Mouse (Mus musculus) MEL-GATA-1-ER (cell line): Measurements from ENCODE around the gene Zfp652.

Experiments used
- DNase-seq: peaks from one replicate; pipeline ENCODE4 v3.0.0-alpha.2; 2012; ENCODE audit warnings: low read depth; ENCODE audit errors: extremely low read depth

Zfp652 gene

DNA sequence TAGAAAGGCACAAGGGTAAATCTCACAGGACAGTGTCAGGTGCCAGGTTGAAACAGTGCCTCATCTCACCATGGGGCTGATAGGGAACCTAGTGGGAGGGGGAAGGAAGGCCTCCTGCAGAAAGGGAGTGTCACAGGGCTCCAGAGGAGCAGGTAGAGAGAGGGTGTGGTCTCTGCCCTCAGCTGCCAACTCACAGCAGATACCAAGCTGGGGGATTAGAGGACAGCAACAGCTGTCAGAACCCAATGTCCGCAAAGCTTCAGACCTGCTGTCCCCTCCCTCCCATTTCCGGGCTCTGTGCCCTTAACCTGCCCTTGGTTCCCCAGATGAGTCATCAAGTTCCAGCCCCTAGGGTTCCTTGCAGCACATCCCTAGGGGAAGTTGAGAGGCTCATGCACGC lies 93.1 kb downstream of the Zfp652 start:
- DNase-seq = no peak

DNA sequence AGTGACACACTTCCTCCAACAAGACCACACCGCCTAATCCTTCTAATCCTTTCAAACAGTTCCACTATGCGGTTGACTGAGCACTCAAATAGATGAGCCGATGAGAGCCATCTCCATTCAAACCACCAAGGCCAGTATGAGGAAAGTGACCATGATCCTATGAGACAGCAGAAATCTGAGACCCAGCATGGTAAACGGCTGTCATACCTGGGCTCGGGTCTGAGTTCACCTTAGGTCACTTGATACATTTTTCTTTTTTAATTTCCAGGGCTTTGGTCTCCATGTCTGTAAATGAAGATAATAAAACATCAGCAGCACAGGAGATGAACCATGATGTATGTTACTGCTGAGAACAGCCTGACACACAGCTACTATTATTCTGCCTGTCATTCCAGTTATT lies 95.4 kb downstream of the Zfp652 start:
- no peak for DNase-seq

DNA sequence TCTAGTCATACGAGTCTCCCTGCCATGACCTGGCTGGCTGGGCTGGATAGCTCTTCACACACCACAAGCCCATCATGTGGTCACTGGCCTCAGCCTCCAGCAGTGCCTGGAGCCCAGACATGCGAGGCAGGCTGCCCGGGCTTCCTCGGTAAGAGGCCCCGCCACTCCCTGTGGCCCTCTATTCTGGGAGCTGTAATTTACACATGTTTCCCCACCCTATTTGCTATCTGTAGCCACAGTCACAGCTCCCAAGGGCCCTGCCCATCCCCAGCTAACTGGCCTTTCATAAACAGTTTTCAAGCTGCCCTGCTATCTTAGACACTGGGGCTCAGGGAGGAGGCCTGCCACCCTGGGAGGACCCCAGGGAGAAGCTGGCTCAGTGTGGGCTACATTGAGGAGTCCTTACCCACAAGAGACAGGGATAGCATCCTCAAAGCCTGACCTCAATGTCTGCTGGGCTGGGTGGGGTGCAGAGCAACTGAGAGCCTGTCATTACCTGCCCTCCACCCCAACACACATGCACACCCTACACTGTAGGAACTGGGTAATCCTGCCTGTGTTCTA lies 96.1 kb downstream of the Zfp652 start:
- no peak for DNase-seq

DNA sequence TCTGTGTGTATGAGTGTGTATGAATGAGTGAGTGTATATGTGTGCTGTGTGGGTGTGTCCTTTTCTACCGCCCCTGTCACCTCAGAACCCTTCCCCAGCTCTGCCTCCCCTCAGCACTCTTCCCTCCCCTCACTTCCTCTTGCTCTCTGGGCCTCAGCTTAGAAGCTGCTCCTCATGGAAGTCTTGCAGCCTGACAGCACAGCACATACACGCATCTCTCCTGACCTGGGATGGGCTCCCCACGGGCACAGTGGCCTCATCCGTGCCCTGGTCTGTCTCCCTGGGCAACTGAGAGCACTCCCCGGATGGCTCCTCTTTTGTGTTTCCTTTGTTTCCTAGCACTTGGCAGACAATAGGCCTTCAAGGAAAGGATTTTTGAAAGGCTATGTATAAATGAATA lies 97.1 kb downstream of the Zfp652 start:
- DNase-seq = no peak

DNA sequence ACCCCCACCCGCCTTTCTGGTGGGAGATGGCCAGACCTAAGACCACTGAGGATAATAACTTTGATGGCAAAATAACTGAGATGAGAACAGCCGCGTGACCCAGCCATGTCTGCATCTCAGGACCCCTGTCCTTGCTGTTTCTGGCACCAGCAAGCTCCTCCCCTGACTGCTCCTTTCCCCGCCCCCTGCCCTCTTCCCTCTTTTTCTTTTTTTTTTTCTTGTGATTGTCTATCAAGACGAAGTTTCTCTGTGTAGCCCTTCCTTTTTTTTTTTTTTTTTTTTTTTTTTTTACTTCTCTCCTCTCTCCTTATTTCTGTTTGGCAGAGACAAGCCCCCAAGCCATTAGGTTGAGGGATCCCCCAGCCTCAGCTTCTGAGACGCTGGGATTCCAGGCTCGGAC lies 98.4 kb downstream of the Zfp652 start:
- DNase-seq = no peak

DNA sequence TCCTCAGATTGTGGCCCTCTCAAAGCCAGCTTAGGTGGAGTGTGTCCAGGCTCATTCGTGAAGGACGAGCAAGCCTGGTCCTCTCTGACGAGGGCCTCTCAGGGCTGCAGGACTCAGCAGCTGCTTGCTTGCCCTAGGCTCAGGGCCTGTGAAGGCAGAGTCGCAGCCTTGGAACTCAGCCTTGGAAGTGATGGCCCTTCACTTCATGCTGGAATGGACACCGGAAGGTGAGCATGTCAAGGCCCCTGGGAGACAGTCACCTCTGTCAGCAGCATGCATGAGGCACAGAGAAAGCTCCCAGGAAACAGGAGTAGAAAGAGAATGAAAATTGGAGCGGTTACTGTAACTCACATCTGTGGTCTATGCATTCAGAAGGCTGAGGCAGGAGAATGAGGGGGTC lies 99.3 kb downstream of the Zfp652 start:
- DNase-seq = no peak

DNA sequence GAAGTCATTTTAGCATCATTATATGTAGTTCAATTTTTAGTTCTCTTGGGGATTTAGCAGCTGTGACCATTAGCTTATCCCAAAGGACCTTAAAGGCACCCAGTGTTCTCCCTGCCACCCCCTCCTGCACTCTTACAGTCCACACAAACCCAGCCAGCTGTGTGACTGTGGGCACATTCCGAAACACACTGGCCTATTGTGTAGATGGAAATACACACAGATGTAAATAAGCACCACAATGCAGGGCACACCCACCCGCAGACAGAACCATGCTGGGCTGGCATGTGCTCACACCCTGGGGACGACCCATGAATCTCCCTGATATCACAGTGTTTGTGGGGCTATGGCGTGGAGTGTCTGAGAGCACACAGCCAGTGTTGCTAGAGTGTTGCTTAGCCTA lies 99.8 kb downstream of the Zfp652 start:
- no peak for DNase-seq

DNA sequence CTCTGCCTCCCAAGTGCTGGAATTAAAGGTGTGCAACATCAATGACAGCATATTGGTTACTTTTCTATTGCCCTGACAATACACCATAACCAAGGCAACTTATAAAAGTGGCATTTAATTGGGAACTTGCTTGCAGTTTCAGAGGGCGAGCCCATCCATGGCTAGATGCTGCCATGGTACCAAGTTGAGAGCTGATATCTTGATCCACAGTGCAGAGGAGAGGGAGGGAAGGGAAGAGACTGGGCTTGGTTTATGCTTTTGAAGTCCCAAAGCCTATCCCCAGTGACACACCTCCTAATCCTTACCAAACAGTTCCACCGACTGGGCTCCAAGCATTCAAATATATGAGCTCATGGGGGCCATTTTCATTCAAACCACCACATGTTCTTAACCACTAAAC lies 101.6 kb downstream of the Zfp652 start:
- DNase-seq = no peak

DNA sequence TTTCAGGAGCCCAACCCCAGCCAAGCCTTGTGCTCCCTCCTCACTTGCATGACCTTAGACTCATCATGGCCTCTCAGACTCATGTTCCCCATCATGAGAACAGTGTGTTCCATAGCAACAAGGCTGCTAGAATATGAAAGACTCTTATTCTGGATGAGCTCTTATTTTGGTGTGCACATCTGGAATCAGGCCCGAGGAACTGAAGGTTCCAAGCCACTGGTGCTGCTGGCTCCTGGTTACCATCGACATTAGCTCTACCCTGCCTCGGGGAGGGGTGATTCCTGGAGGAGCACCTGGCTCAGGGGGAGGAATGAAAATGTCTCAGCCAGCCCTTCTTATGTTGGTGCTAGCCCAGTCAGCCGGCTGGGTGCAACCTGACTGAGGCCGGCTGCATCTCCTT lies 102.4 kb downstream of the Zfp652 start:
- DNase-seq = no peak

DNA sequence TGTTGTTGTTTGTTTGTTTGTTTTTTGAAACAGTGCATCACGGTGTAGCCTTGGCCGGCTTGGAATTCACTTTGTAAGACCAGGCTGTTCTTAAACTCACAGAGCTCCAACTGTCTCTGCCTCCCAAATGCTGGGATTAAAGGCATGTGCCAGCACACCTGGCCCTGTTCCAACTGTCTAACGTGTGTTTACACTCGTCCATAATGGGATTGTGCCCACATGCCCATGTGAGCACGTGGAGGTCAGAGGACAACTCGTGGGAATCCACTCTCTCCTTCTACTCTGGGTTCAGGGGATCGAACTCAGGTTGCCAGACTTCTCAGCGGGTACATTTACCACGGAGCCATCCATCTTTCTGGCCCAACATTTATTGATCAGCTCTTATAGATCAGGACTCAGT lies 102.9 kb downstream of the Zfp652 start:
- DNase-seq = no peak

DNA sequence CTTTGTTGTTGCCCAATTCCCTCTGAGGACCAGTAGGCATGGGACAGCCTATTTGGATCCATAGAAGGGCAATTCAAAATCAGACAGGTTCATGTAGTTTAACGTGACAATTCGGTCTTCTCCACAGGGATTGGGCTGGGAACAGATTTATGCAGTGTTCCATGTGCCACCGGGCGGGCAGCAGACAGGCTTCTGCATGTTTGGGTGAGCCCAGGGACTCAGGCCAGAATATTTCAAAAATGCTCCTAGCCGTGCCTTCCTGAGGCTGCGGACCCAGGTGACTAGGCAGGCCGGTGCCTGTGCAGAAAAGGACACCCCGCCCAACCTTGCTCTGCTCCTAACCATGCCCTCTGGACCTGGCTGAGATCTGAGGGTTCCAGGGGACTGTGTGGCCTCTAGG lies 106.7 kb downstream of the Zfp652 start:
- DNase-seq = no peak

DNA sequence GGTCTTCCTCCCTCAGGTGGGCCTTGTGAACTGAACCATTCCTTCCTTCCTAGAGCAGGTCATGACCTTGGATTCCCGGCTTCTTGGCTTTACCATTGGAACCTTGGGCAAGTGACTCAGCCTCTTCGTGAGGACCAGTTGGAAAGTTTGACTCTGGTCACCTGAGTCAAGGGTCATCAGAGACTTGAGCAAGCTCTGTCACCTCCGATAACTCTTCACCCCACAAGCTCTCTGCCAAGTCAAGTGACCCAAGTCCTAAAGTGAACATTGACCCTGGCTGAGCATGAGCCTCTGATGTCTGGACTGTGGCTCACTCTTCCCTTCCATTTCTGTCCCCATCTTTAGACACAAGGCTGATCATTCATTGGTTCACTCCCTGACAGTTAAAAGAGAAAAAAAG lies 109.0 kb downstream of the Zfp652 start:
- DNase-seq = no peak

DNA sequence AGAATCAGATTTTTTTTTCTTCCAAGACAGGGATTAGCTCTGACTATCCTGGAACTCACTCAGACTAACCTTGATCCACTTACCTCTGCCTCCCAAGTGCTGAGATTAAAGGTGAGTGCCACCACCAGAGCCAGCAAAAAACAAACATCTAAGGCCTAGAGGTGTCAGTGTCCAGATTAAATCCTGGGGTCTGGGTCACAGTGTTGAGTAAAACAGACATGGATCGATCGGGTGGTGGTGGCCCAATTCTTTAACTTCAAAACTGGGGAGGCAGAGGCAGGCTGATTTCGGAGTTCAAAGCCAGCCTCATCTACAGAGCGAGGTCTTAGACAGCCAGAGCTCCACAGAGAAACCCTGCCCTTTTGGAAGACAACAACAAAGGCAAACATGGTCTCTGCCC lies 110.0 kb downstream of the Zfp652 start:
- no peak for DNase-seq

DNA sequence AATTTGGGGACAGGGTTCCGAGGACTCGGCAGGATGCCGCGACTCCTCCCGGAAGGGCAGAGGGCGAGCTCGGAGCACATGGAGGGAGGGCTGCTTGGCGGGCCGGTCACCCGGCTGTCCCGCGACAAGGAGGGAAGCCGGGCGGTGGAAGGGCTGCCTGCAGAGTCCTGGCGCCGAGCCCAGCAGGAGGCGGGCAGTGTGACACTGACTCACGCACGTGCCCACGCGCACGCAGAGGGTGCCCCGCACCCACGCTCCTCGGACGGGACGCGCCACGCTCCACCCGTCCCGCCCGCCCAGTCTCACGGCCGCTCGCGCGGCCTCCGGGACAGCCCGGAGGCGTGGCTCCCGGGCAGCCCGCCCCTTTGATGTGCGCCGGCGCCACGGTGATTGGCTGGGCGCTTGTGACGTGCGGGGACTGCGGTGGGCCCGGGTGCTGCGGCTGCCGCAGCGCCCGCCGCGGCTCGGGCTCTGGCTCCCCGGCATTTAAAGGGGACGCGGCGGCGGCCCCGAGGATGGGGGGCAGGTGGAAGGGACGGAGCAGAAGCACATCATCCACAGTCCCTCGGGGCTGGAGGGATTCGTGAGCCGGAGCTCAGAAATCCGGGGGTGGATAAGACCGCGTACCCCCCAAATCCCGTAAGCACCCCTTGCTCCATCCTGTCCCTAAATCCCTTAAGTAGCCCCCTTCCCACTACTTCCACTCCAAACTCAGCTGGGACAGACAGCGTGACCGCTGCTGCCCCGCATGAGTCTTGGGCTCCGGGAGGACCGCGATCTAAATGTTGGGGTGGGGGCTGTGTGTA lies 111.8 kb downstream of the Zfp652 start, which contains the start of gene Phospho1:
Gene Phospho1 (plus strand): TSS at position 429 of the 806 bp plus-strand sequence.
- DNase-seq = peak; percentile 56

DNA sequence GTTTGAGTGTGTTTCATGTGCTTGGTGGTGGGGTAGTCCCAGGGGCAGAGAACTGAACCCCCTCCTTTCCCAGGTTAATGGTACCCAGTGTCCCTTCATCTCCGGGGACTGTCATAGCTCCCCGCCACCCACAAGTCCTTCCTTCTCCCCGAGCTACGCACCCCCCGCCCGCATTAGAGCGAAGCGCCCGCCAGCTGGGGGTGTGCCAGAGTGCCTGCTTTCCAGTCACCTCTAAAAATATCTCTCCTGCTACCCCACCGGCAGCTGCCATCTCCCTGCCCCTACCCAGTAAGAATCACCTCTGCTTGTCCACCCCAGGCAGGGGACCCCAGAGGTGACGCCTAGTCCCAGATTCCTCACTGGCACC lies 112.4 kb downstream of the Zfp652 start:
- no peak for DNase-seq

DNA sequence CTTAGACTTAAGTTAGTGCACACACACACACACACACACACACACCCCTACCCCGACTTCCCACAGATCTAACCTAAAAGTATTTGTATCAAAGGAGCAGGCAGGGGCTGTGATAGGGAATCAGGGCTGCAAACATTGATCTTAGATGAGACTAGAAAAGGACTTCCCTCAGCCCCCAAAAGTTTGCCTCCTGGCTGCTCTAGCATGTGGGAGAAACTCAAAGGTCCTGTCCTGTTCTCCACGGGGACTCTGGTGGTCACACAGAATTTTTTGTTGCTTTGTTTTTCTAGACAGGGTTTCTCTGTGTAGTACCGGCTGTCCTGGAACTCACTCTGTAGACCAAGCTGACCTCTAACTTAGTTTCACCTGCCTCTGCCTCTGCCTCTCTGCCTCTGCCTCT lies 113.2 kb downstream of the Zfp652 start:
- DNase-seq = no peak

DNA sequence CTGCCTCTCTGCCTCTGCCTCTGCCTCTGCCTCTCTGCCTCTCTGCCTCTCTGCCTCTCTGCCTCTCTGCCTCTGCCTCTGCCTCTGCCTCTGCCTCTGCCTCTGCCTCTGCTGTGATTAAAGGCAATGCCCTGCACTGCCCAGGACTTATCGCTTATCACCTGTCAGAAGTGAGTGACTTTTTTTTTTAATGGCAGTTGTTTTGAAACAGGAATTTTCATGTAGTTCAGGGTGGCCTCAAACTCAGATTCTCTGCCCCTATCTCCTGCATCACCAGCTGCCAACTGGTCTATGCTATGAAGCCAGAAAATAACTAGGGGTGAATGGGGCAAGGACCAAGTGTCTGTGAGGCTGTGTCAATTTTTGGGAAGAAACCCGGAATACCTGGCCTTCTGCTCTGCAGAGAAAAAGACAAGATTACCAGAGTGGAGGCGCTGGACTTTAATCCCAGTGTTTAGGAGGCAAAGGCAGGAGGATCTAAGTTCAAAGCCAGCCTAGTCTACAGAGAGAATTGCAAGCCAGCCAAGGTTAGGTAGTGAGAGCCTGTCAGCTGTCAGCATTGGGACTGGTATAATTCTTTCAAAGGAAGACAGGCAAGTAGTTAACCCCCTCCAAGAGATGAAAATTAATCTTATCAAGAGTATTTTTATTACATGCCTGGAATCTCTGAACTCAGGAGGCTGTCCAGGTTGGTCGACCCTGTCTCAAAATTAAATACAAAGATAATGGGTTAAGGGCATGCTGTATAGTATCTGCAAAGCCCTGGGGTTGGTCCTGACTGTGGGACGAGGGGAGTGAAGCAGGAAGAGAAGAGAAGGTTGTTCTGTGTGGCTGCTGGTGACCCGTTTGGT lies 114.1 kb downstream of the Zfp652 start:
- no peak for DNase-seq

DNA sequence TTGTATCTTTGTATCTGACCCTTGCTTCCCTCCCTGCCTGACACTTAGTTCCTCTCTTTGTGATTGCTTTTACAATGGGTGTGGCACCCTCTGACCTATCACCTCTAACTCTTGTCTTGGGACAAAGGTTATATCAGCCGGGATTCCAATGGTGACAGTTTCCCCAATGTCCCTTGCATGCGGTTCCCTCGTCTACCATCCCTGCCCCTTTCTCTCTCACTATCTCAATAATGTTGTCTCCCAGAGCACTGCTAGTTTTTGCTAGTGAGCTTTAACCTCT lies 114.6 kb downstream of the Zfp652 start:
- DNase-seq = no peak

DNA sequence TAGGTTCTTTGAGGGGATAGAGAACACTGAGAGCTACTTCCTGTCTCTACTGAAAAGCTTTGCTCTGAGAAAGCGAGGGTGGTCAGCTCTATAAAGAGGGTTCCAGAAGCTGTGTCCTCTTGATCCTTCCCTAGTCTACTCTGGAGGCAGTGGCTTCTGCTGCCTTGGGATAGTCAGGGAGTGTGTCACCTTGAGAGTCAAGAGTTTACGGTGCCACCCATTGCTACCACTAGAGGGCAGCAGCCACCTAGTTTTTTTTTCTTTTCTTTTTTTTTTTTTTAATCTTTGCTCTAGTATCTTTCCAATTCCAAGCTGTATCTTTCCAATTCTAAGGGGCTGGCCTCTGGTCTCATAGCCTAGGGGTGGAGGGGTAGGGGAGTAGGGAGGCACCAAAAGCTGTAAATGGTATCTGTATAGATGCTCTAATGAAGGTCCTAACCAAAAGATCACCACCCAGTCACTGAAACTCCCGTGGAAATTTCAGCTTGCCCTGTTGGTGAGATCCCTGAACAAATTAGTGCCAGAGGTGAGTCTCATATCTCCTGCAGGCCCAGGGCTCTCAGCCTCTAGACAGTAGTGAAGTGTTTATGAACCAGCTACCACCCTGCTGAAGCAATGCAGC lies 115.1 kb downstream of the Zfp652 start:
- no peak for DNase-seq

DNA sequence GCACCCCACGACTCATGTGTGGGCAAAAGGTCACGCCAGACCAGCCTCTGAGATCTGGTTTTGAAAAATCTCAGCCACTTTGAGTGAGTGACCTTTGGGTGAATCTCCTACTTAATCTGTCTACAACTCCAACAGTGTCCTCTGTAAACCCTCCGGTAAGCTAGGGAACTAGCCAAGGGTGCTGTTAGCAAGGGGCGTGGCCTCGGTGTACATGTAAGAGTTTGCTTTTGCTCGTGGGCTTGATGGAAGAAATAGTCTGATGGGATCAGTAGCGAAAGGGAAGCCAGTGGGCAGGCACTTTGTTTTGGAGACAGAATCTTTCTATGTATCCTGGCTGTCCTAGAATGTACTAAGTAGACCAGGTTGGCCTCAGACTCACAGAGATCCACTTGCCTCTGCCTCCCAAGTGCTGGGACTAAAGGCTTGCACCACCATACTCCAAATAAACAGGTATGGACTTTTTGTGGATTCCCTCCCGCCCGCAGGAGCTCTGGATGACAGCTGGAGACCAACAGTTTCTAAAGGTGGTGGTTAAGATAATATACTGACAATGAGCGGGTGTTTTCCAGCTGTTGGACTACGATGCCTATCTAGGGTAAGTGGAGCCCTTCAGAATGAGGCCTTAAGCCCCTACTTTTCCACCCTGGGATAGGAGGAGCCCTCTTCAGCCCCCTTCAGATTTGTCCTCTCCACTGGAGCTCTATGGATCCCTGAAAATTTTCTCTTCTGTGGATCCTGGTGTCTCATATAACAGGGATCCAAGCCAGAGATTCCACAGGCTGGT lies 115.9 kb downstream of the Zfp652 start:
- DNase-seq = no peak

DNA sequence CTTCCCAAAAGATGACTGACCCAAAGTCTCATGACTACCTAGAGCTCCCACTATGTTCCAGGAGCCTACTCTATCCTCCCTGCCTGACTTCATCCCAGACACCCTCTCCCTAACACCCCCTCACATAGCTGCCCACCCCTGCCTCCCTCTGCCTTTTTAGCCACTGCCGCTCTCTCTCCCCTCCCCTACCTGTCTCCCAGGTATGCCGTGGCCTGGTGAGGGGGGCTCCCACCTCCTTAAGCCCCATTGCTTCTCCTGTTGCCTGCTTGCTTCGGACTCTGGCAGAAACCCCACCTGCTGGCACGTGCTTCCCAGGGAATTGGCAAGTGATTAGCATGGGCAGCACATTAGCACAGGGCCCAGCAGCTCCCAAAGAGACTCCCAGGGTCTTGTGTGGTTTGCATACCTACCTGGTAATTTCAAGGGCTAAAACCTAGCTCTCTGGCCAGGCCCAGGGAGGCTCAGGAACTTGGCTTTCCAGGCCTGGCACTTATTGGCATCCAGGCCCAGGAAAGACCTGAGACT lies 117.1 kb downstream of the Zfp652 start:
- DNase-seq = no peak
